Mouse (Mus musculus): ENCODE measurements at regions not wholly inside any gene's neighbourhood (a gene's known extent, or its start where the extent isn't known, plus 50 kb on each side); places are given as distances from the start of the nearest gene placed in this dataset.
"Not testable (repeated sequence)": the region's sequence is repeated elsewhere in the genome, so short reads cannot be mapped to it uniquely, and the experiment has no call there.

GRCm38 (mm10) chr2:55182416-55182815 lies 253.4 kb upstream of the Kcnj3 start:
- no peak for DNase-seq (ENCODE audit: low spot score in 2 of 2)

- DNase-seq (ENCODE audit: low spot score in 2 of 2), result no peak
Observed at GRCm38 (mm10) chr2:55206891-55207290, 228.9 kb upstream of the Kcnj3 start.

- no peak for DNase-seq (ENCODE audit: low spot score in 2 of 2)
Observed at GRCm38 (mm10) chr2:55208620-55209019, 227.2 kb upstream of the Kcnj3 start.

GRCm38 (mm10) chr2:55209848-55210390 lies 225.9 kb upstream of the Kcnj3 start:
- no peak for DNase-seq (ENCODE audit: low spot score in 2 of 2)

- DNase-seq (ENCODE audit: low spot score in 2 of 2), result no peak
Observed at GRCm38 (mm10) chr2:55211281-55211680, 224.5 kb upstream of the Kcnj3 start.

GRCm38 (mm10) chr2:55222046-55222445 lies 213.7 kb upstream of the Kcnj3 start:
- no peak for DNase-seq (ENCODE audit: low spot score in 2 of 2)

GRCm38 (mm10) chr2:55222741-55223140 lies 213.0 kb upstream of the Kcnj3 start:
- not testable (repeated sequence) for DNase-seq (ENCODE audit: low spot score in 2 of 2)

- no peak for DNase-seq (ENCODE audit: low spot score in 2 of 2)
Observed at GRCm38 (mm10) chr2:55228131-55228797, 207.5 kb upstream of the Kcnj3 start.

- DNase-seq (ENCODE audit: low spot score in 2 of 2), result no peak
Observed at GRCm38 (mm10) chr2:55231841-55232240, 203.9 kb upstream of the Kcnj3 start.

- DNase-seq (ENCODE audit: low spot score in 2 of 2), result no peak
Observed at GRCm38 (mm10) chr2:55253134-55253533, 182.6 kb upstream of the Kcnj3 start.

GRCm38 (mm10) chr2:55262721-55263278 lies 173.0 kb upstream of the Kcnj3 start:
- DNase-seq (ENCODE audit: low spot score in 2 of 2), result no peak

GRCm38 (mm10) chr2:55263847-55264449 lies 171.8 kb upstream of the Kcnj3 start:
- DNase-seq (ENCODE audit: low spot score in 2 of 2), result no peak

- DNase-seq (ENCODE audit: low spot score in 2 of 2), result peak; percentile 20 to 51
Observed at GRCm38 (mm10) chr2:55306387-55306786, 129.4 kb upstream of the Kcnj3 start.

- DNase-seq (ENCODE audit: low spot score in 2 of 2), result no peak
Observed at GRCm38 (mm10) chr2:55315627-55316026, 120.1 kb upstream of the Kcnj3 start.

GRCm38 (mm10) chr2:55354061-55354460 lies 81.7 kb upstream of the Kcnj3 start:
- DNase-seq (ENCODE audit: low spot score in 2 of 2), result not testable (repeated sequence)
